Mouse (Mus musculus): ENCODE measurements around the gene Eomes.

DNA sequence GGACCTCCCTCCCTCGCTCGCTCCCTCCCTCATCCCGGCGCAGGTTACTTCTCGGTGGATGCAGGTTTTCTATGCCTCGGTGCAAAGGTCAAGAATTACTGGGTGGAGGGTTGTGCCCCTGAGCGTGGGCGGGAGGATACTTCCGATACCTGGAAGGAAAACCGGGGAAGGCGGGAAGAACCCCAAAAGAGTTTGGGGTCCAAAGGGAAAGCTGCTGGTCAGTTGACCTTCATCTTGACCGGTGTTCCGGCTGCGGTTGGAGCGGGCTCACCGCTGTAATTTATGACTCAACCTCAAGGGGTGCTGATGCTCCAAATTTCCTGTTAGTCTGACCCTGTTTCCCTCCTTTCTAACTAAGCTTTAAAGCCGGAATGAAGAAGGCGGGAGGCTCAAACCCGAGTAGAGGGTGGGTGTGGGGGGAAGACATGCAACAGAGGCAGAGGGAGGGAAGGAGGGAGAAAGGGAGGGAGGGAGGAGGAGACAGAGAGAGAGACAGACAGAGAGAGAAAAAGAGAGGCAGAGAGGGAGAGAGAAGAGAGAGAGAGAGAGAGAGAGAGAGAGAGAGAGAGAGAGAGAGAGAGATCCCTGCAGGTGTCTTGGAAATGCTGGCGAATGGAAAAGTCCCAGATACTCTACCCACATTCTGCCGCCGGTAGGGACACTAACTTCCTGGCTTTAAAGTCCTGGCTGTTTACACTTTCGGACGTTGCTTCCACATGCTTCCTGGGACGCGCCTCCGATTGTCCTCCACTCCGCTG lies 10.3 kb downstream of the Eomes start:
- TF ChIP-seq EP300 (IDR thresholded peaks at IDR 0.05), result no peak
- TF ChIP-seq CTCF (IDR thresholded peaks at IDR 0.05), result peak; percentile 65

Data from lung, postnatal 0 days (tissue).